Mouse (Mus musculus): Measurements from ENCODE around the gene Nol10.

DNA sequence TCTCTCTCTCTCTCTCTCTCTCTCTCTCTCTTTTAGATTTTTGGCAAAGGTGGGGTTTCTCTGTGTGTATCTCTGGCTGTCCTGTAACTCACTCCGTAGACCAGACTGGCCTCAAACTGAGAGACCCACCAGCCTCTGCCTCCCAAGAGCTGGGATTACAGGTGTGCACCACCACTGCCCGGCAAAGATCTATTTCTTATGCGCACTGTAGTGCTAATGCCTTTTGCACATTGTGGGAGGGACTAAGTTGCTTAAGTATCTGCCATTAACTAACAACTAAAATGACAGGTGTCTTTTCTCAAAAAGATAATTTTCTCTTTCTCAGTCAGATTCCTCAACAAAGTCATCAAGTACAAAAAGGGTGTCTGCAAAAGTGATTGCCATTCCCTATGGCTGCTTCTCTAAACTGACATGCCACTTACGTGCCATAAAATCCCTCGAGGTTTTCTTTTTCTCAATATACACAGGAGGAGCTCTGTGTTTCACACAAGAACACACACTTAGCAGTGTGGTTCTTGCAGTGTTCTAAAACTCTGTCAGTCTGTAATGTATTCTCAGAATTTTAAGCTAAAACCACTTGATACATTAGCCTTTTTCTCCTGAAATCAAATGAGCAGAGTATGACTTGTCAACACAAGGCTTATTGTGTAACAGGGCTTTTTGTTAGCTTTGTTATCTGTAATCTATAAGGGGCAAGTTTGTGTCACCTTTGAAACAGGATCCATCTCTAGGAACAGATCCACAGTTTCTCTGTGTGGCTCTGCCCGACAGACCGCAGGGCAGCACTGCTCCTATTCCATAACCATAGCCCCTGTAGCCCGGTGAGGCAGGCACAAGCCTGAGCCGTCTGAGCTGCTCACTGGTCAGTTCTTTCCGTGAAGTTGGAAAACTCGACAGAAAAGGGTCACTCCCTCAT lies 77.3 kb downstream of the Nol10 start:
- no peak for TF ChIP-seq POLR2A (IDR thresholded peaks at IDR 0.05; ENCODE audit: borderline replicate concordance, extremely low read depth, low read depth, low read length)
- TF ChIP-seq CTCF (IDR thresholded peaks at IDR 0.05; ENCODE audit: insufficient read depth, low read length) = no peak
